Mouse (Mus musculus) brain, embryonic 18.5 days (tissue): Measurements from ENCODE around the gene Kif11.

Experiments
- DNase-seq: peaks from one replicate; pipeline ENCODE4 v3.0.0-alpha.2; 2012; ENCODE audit warnings: low read depth, low spot score

Kif11 gene

DNA sequence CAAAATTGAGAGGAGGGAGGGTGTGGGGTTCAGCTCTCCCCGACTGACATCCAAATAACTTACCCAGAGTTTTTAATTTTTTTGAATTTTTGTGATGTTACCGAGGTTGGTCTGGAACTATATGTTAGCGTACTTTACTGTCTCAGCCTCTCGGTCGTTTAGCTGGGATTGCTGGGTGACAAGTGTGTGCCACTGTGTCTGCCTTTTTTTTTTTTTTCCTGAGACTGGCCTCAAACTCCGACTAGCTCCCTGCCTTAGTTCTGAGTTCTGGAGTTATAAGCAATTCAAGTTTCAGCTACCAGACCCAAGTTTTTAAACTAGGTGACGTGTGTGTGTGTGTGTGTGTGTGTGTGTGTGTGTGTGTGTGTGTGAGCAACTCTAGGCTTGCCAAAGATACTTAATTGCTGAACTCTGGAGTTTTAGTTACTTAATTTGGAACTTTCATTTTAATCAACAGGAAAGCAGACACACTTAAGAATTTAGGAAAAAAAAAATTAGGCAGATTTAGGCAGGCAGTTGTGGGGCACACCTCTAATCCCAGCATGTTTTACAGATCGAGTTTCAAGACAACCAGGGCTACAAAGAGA is 1.3 kb downstream of the Kif11 start:
- DNase-seq: no peak

DNA sequence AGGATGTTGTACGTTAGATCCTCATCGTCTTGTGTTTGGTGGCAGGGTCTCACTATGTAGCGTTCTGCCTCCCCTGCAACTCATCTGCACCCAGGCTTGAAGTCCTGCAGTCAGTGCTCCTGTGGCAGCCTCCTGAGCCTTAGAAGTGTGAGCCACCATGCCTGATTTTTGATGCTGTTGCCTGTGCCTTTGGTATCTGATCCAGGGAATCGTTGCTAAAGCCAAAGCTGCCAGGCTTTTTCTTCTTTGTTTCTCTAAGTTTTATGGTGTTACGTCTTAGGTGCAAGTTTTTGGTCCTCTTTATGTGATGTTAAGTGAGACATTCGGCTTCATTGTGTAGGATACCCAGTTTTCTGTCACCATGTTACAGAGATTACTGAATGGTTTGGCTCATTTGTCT is 2.6 kb downstream of the Kif11 start:
- DNase-seq: no peak

DNA sequence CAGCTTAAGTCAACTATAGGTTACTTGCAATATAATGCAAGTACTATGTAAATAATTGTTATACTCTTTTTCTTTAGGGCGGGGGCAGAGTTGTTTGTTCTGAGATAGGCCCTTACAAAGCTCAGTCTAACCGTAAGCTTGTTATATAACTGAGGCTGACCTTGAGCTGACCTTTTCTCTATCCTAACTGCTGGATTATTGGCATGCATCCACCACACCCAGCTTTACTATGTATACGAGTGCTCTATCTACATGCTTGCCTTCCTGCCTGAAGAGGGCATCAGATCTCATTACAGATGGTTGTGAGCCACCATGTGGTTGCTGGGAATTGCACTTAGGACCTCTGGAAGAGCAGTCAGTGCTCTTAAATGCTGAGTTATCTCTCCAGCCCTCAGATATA is 9.9 kb downstream of the Kif11 start:
- no peak for DNase-seq

DNA sequence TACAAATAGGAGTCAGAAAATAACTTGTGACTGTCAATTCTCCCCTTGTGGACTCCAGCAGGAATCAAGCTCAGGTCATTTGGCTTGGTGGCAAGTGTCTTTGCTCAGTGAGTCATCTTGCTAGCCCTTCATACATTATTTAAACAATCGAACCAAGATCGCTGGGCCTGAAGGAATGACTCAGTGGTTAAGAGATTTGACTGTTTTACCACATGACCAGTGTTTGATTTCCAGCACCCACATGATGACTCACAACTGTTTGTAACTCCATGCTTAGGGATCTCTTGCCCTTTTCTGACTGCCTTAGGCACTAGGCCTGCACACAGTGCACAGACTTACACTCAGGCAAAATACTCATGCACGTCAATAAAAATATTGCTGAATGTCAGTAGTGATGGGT is 15.7 kb downstream of the Kif11 start:
- no peak for DNase-seq

DNA sequence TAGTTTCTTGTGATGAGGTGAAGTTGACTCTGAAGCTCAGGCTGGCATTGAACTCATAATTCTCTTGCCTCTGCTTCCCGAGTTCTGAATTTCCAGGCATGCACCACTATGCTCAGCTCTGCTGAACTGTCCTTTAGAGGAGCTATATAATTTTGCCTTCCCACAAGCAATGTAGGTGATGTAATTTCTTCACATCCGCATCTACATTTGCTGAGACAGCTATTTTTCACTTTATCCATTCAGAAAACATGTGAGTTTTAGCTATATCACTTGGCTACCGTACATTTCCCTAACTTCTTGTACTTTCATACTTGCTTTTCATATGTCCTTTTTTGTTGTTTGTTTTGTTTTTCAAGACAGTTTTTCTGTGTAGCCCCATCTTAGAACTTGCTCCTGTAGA is 20.1 kb downstream of the Kif11 start:
- no peak for DNase-seq

DNA sequence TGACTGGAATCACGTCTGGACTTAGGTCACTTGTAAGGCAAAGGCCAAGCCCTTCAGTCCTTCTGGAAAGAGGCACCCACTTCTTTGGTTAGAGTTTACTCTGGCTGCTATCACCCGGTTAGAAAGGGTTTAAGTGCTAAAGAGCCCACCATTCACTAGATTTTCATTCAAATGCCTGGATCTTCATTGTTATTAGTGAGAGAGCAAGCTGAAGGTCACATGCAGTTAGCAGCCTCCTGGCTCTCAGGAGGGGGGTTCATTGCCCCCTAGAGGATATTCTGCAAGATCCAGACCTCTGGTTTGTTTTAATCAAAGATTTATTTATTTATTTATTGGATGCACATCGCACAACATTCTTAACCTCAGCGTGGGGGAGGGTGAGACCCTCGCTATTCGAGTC is 24.7 kb downstream of the Kif11 start:
- no peak for DNase-seq

DNA sequence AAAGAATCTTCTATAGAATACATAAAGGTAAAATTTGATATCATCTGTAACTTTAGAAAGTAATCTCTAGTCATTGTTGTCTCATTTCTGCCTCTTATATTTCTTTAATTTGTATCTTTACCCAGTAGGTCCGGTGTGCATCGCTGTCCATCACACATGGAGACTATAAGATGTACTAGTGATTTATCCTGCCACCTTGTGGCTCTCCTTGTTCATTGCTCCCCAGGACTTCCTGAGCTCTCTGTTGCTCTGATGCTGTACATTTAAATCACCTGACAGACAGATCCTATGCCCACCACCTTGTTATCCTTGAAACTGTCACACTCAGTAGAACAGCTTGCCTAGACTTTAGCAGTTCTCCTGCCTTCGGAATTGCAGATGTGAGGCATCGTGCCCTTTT is 42.1 kb downstream of the Kif11 start:
- no peak for DNase-seq

DNA sequence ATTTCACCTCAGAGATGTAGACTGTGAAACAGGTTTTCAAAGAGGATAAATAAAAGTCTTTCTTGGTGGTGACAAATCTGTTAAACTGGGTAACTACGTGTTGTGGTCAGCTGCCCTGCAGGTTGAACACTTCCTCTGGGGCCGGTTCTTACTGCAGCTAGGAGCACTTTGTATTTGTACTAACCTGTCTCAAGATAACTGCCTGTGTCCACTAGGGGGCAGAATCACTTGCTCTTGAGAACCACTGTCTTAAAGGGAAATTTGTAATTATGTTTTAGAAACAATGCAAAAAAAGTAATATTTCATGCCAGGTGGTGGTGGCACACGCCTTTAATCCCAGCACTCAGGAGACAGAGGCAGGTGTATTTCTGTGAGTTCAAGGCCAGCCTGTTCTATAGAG is 43.4 kb downstream of the Kif11 start:
- no peak for DNase-seq

DNA sequence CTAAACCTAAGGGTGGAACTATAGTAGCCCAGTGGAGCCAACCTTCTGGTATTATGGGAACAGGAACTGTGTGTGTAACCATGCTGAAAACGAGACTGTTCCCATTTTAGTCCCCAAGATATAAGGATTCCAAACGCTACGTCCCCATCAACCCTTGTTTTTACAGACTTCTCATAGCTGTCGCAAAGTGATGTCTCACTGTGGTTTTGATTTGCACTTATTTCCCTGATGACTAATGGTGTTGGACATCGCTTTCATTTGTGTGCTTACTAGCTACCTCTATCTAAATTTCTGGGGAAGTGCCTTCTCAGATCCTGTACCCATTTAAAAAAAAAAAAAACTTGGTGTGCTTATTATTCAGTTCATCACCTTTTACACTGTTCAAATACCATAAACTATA is 52.4 kb downstream of the Kif11 start:
- no peak for DNase-seq

DNA sequence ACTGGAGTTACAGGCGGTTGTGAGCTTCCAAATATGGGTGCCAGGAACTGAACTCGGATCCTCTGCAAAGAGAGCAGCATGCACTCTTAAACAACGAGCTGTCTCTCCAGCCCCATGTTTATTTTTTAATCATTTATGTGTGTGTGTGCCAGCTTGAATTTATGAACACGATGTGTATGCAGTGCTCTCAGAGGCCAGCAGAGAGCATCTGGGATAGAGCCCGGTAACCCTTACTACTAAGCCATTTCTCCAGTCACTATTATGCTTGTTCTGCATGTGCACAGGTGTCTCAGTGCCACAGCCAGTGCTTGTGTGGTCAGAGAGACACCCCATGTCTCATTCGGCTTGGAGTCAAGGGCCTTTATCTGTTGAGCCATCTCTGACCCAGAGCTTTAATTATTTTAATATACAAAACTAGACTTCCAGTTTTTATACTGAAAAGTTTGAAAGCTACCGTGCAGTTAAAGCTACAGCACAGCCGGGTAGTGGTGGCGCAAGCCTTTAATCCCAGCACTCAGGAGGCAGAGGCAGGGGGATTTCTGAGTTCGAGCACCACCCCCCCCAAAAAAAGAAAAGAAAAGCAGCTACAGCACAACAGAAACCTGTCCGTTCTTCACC is 55.0 kb downstream of the Kif11 start:
- no peak for DNase-seq

DNA sequence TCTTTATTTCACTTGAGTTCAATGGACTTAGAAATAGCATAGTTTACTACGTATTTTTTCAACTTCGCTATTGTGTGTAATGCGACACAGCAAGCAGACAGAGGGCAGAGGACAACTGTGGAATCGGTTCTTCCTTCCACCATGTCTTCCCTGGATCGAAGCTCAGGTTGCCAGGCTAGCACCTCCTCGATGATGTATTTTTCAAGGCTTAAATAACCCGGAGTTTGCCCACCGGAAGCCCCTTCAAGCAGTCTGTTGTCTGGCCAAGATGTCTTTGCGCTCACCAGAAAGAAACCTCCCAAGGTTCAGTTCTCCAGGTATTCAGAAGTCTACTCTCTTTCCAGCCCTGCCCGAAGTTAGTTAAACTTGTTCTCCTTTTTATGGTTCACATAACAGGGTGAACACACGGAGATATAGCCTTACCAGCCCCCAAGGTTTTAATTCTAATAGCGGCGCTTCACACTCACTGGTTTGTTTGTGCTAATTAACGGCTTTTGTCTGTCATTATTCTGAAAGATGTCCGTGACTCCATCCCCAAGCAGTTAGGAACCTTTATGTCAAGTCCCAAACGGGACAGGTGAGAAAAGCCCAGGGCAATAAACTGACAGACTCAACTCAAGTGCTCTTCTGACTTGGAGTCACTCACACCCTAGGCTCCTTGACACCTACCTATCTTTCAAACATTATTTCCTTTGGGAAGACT is 56.8 kb downstream of the Kif11 start:
- DNase-seq: no peak

DNA sequence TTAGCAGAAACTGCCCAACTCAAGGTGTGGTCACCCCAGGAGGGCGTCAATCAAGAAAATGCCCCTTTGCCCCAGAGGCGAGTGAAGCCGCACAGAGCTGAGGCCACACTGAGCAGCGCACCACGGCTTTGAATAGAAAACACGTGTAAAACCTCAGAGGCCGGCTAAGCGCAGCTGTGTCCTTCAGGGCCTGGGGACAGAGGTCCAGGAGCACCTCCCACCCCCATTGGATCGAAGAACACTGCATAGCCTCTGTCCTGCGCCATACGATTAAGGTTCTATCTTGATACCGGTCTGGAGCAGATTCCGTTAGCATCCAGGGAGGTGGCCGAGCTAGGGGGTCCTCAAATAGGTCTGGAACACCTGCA is 57.7 kb downstream of the Kif11 start:
- DNase-seq: no peak

DNA sequence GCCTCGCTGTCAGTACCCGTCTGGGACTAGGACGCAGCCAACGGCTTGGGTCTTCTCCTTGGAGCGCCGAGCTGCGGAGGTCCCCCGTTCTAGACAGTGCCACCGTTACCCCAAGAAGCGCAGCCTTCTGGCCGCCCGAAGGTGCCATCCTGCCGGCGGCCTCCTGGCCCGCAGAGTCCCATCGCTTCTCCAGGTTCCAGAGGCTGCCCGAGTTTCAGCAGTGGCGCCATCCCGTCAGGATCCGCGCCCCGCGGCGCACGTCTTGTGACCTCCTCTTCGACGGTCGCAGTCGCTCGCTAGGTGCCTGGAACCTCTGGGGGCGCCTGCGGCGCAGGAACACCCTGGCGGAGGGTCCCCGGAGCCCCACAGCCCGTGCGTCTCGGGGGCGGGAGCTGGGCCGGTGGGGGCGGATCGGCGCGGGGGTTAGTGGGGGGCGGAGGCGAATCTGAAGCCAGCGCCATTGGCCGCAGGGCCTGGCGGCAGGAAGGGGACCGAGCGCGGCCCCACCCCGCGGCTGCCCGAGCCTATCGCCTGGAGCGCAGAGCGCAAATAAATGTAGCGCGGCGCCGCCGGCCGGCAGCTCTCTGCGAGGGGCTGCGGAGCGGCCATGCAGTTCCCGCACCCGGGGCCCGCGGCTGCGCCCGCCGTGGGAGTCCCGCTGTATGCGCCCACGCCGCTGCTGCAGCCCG is 58.2 kb downstream of the Kif11 start, which contains the start of gene Hhex:
Hhex (plus strand) TSS at position 548 of the 689 bp plus-strand sequence.
- DNase-seq: no peak

DNA sequence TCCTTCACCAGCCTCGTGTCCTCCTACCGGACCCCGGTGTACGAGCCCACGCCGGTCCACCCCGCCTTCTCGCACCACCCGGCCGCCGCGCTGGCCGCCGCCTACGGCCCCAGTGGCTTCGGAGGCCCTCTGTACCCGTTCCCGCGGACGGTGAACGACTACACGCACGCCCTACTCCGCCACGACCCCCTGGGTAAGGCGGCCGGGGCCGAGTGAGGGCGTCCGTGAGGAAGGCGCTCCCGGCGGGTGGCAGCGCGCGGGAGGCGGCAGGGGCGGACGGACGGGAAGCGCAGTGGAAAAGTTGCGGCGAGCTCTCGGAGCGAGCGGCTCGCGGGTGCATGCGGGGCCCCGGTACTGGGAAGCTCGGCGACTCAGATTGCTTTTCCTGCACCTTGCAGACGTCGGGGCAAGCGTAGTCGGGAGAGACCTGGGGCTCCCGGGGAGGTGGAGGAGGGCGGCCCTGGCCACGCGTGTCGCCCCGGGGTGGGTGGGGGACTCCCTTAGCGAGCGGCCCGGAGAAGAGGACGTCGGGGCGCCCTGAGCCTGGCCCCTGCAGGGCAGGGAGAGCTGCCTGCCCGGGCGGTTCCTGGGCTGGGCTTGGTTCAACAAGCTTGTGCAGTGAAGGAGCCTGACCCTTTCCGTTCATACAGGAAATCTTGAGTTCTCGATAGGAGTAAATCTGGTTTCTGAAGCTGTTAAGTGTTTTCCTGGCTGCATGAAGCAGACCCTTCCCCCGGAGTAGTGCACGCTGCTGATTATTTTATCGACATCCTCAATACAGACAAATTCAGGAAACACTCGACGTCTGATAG is 59.0 kb downstream of the Kif11 start:
- no peak for DNase-seq

DNA sequence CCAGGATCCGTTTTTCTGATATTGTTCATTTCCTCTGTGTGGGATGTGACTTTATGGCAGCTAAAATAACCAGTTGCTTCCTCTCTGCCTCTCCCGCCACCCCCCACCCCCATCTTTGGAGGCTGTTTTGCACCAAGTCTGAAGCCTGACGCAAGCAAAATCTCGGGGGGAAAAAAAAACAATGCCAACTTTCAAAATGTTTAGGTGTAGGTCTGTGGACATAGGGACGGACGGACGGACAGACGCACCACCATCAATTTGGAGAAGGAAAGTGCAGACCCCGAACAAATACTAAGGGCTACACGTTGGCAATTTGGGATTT is 59.6 kb downstream of the Kif11 start:
- no peak for DNase-seq

DNA sequence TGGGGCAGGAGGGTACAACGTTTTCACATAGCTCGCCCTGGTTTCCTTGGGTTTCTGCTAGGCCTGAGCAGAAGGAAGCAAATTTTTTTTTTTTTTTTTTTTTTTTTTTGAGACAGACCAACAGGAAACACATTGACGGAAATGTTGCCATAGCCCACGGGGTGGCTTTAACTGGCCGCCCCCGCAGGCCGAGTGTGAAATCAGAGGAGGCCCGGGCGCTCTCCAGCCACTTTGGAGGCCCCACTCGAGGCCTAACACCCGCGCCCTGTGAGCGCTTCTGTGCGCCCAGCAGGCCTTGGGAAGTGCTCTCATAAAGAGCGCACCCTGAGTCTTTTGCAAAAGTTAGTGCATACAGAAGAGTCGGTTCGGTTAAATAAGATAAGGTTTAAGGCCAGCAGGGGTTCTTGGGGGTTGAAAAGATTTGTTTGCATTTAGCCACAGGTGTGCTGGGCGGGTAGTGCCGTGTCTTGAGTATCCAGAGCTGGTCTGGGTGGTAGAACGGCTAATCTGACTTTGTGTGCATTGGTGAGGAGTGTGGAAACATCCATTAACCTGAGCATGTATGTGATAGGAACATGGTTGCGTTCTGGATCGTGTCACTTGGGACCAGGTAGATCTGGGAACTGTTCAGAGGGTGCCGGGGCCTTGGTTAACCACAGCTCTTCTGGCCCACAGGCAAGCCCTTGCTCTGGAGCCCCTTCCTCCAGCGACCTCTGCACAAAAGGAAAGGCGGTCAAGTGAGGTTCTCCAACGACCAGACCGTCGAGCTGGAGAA is 60.5 kb downstream of the Kif11 start:
- no peak for DNase-seq

DNA sequence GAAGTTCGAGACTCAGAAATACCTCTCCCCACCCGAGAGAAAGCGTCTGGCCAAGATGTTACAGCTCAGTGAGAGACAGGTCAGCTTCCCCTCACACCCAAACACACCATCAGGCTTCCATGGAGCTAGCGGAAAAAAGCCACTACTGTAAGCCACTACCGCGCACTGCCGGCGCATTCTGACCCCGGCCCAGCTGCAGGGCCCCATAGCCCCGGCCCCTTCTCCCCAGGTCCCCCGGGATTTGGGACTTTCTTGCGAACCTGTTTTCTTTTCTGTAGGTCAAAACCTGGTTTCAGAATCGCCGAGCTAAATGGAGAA is 61.0 kb downstream of the Kif11 start:
- no peak for DNase-seq

DNA sequence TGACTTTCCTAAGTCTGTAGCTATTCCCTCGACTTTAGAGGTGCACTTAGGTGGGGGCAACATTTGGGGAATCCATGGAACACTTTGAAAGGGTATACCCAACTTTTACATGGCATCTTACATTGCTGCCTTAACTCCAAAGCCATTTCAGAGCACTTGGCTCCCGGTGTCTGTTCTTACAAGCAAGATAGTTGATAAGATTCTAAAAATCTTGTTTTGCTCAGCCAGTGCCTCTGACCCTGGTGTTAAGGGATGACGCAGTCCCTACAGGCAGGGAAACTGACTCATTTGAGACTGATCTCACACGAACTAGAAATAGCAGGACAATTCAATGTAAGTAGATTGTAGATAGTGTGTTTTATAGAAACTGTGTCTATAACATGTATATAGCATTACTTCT is 64.0 kb downstream of the Kif11 start:
- no peak for DNase-seq

DNA sequence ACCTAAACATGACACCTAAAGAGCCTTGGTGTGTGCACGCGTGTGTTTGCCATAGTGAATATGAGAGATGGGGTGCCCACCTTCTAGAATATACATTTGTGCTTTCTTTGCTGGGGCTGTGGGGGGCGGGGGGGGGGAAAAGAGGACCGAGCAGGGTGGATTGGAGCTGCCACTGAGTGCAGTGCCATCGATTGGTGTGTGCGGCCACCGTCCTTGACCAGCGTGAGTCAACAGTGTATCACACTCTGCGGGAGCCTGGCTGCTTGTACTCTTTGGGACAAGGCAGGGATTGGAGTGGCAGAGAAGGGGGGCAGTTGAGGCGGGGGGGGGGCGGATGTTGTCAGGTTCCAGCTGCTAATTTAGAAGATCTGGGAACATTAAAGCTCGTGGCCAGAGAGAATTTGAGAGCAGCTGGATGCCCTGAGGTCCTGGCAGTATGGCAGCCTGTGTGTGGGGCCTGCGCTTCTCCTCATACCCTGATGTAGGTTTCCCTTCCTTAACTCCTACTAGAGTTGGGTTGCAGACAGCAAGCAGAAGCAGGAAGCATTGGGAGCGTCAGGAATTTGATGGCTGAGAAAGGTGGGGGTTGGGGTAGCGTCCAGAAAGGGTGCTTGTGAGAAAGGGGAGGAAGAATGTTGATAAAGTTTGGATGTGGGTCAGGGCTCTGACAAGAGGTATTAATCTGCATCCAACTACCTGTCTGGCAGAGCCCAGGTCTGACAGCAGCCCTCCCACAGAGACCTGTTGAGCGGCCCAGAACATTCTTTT is 64.7 kb downstream of the Kif11 start:
- DNase-seq: no peak

DNA sequence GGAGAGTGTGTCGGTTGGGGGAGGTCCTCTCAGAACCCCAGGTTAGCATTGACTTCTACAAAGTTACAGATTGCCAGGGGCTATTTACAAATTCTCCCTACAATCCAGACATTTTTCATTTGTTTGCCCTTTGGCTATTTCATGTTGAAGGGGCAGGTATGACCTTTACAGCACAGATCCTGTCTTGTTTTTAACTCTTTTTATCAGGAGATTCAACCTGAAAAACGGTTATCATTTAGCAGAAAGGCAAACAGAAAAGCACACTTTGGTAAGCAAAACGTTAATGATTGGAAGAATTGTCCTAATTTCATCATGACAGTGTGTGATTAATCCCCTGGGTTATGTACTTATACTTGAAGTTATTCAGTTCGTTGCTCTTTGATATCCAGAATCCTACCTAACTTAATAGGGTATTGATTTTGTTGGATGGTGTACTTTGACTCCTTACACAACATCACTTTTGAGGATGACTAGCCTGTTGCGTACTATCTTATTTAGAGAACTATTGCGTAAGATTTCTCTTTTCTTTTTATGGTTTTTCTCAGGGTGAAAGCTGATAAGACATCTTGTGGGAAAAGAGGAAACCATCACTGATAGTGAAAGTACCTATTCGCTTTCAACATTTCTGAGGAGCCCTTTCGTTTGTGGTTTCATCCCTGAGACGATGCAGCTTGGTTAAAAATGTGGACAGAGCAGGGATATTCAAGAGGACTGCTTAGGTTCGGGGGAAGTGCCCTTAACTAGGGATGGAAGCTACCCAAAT is 66.5 kb downstream of the Kif11 start:
- no peak for DNase-seq
